Mouse (Mus musculus): ENCODE data around the gene Ccl25. TPM values are rescaled to one million over a fixed set of nuclear protein-coding genes. Genes with fewer than 3 reads are reported as not detected.
A peak's percentile ranks its signal among the peaks of the same experiment; 100 is the strongest.

The Ccl25 gene
- 811 and 840 TPM in 2 replicates for polyA plus RNA-seq (2015; fragmentation: Nextera tagmentation; extraction: Ambion mirVana)

DNA sequence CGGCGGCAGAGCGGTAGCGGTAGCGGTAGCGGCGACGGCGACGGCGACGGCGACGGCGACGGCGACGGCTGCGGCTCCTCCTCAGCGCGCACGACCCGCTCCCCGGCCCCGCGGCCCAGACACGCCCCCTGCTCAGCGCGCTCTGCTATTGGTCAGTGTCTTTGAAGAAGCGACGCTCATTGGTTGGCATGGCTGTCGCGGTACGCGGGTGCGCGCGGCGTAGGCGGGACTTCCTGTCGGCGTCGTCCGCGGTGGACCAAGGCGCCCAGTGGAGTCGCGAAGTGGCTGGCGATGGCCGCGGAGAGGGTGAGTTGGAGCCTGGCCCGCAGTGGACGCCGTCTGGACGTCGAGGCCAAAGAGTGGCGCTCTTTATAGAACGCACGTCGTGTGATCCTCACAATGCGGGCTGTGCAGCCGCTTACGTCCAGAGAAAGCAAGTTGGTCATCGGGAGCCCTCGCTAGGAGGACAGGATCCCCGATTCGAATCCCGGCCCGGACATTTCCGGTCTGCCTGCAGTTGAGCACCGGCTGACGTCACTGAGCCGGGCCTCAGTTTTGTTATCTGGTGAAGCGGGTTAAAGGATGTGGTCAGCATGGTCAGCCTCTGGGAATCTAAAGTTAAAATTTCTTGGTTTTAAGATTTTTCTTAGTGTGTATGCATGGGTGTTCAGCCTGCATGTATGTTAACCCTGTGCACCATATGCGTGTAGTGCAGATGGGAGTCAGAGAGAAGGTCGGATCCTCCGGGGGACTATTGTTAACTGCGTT, at the start of gene Ccl25, which contains the start of gene Elavl1:
Ccl25 (plus strand) TSS at position 228 of the 768 bp plus-strand sequence.
Elavl1 (minus strand) TSS at position 431 of the 768 bp plus-strand sequence.
- DNase-seq (ENCODE audit: low spot score): peak; percentile 95

GRCm38 (mm10) chr8:4275275-4276110, 49.5 kb upstream of the Ccl25 start, which contains the start of gene Timm44:
Timm44 (minus strand) TSS chr8:4275913.
- DNase-seq (ENCODE audit: low spot score): peak; percentile 93

DNA sequence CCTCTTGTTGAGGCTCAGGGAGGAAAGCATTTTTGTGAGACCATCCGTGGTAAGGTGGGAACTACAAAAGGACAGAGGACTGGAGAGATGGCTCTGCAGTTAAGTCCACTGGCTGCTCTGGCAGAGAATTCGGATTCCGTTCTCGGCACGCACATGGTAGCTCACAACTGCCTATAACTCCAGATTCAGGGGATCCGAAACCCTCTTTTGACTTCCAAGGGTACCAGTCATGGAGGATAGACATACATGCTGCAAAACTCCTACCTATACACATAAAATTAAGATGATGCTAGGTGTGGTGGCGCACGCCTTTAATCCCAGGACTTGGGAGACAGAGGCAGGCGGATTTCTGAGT, 48.9 kb upstream of the Ccl25 start:
- no peak for DNase-seq (ENCODE audit: low spot score)

DNA sequence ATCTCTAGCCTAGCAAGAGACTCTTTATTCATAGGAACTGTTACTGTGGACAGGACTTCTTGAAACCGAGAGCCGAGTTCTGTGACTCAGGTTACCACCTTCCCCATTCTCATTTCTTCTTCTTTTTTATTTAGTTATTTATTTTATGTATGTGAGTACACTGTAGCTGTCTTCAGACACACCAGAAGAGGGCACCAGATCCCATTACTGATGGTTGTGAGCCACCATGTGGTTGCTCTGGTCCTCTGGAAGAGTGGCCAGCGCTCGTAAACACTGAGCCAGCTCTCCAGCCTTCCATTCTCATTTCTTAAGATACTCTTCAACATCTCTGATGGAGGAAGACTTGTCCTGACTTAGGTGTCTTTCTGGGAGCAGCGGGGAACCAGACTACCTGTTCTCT, 32.3 kb upstream of the Ccl25 start:
- no peak for DNase-seq (ENCODE audit: low spot score)

DNA sequence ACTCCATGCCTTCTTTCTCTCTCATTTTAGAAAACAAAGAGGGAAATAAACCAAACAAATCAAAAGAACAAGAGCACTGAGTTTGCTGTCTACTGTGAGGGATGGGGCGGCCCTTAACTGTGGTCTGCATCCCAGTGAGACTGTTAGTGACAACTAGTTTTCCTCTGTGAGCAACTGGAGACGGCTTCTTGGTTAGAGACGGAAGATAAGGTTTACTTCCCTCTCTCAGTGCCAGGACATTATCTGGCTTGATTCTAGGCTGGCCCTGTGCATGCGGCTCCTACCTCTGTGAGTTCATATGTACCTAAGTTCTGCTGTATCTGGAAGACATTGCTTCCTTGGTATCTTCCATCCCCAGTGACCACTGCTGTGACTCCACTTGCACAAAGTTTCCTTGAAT, 27.2 kb upstream of the Ccl25 start:
- DNase-seq (ENCODE audit: low spot score): no peak

DNA sequence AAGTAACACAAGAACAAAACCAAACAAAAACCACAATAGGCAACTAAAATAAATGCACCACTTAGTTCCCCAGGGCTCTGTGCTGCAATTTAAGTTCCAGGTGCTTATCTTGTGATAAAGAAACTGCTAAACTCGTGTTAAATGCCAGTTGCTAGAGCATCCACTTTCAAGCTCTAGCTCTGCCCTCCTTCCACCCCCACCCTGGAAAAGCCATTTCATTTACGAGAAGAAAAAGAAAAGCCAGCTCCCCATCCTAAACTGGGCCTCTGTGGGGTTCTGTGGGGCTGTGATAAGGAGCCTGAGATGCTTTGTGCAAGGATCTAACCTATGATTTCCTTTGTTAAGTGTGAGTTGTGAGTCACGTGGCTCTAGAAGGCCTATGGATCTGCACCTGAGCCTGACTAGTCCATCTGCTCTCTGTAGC, 20.9 kb upstream of the Ccl25 start:
- no peak for DNase-seq (ENCODE audit: low spot score)

DNA sequence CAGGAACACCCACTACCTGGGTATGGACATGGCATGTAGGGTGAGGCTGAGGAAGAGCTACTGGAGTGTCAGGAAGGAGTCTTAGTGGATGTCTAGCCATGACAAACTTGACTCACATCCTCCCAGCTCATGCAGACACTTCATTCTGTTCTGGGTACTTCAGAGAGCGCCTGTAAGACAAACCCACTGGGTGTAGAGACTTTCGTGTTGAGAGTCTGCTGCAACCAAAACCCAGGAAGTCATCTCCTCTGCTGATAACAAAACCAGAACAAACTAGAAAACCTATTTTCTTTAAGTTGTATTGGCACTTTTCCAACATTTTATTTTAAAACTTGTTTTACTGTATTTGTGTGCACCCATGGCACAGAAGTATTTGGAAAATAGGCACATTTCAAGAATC, 19.2 kb upstream of the Ccl25 start:
- no peak for DNase-seq (ENCODE audit: low spot score)

DNA sequence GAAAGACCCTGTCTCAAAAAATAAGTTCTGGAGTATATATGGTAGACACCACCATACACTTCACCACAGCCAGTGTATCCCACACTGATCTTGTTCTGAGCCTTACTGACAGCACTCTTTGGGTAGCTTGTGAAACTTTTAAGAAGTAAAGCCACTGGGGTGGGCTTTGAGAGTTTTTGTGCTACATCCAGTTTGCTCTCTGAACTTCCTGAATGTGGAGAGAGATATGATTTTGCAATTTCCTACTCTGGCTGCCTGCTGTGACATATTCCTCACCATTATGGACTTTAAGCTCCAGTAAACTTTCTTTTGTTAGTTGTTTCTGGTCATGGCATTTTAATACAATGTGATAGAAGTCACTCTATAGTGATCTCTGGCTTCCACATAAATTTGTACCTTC, 12.9 kb upstream of the Ccl25 start:
- DNase-seq (ENCODE audit: low spot score): no peak

DNA sequence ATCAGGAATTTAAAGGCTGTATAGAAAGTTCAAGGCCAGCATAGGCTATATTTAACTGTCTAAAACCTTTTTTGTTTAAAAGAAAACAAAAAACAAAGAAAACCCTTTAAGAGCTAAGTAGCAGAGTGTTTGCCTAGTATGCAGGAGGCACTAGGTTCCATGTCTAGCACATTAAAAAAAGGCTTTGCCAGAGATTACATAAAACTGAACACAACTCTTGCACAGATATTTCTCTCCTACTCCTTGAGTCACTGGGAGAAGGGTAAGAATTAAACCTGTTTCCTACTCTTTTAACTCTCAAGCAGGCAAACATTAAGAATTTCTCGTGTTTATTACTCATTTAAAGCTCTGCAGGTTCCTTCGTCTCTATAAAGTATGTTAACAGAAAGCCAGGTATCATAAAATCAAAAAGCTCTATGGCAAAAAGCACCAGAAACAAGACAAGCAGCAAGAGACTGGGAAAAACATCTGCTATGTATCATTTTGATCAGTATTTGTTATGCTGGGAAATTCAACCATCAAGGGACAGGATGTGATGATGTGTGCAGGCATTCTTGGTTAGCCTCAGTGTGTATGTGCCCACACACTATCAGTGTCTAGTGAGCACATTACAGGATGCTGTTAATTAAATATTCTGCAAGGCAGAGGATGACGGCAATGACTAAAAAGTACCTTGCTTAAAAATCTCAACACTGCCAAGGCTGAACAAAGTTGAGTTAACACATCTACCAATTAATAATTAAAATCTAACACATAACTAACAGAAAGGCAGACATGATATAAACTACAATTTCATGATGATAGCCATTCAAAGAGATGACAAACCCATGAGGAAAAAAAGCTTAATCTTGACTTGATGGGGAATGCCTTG, 11.5 kb upstream of the Ccl25 start:
- peak; percentile 23 for DNase-seq (ENCODE audit: low spot score)

DNA sequence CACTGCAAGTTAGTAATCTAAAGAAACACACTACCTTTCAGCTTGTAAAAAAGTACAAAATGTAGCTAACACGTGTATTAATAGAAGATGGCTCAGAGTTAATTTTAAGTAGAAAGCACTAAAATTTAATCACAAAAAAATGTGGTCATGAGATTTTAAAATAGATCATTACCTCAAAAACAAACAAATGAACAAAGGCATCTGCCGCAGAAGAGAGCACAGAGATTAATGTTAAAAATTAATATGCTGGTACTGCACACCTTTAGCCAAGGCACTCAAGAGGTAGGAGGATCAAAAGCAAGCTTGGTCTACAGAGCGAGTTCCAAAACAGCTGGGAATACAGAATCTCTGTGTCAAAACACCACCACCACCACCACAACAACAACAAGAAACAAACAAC, 10.2 kb upstream of the Ccl25 start:
- DNase-seq (ENCODE audit: low spot score): no peak

- no peak for DNase-seq (ENCODE audit: low spot score)
Measured at GRCm38 (mm10) chr8:4318124-4318523, 6.9 kb upstream of the Ccl25 start.

GRCm38 (mm10) chr8:4318796-4319572, 6.0 kb upstream of the Ccl25 start:
- DNase-seq (ENCODE audit: low spot score): no peak

- DNase-seq (ENCODE audit: low spot score): no peak
Measured at GRCm38 (mm10) chr8:4319573-4319872, 5.5 kb upstream of the Ccl25 start.

- no peak for DNase-seq (ENCODE audit: low spot score)
Measured at GRCm38 (mm10) chr8:4320404-4320803, 4.6 kb upstream of the Ccl25 start.

DNA sequence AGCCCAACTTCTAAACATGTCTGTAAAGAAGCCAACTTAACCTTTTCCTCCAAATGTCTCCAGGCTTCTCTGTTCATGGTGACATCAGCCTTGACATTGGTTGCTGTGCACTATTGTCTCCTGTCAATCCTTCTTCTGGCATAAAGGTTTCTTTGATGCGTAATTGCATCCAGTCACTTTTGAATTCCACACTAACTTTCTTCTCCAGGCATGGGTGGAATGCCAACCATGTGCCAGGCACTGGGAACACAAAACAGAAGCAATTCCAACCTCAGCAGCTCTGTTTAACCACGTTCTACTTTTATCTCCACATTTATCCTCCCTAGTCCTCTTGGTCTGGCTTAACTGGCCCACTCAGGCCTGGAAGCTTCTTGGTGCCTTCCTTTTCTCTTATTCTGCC, 4.0 kb upstream of the Ccl25 start:
- DNase-seq (ENCODE audit: low spot score): no peak

- DNase-seq (ENCODE audit: low spot score): peak; percentile 87
Measured at GRCm38 (mm10) chr8:4322470-4322869, 2.5 kb upstream of the Ccl25 start.

GRCm38 (mm10) chr8:4323917-4324316, 1.1 kb upstream of the Ccl25 start:
- no peak for DNase-seq (ENCODE audit: low spot score)

DNA sequence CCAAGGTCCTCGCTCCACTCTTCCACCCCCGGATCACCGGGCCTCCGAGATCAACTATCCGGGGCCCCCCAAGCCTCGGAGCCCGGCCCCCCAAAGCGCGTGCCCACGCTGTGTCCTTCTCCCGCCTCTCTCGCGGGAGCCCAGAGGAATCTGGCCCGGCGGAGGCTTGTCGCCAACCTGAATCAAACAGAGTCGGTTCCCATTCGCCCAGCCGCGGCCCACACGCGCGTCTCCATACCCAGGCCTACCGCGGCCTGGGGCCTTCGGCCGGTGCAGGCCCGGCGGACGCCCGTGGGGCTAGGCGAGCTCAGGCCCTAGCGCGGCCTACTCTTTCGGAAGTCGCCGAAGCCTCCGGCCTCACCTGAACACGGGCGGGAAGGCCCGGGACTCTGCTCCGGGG, 485 bp upstream of the Ccl25 start:
- DNase-seq (ENCODE audit: low spot score): no peak

DNA sequence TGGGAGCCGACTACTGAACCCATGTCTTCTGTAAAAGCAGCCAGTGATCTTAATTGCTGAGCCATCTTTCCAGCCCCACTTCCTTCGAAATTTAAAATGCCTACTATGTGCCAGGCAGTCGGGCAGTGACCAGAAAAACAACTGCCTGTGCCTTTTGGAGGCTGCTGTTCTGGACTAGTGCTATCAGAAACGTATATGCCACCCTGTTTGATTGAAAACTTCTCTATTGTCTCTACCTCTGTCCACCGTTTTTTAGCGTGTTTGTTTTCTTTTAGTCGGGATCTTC, 684 bp downstream of the Ccl25 start:
- DNase-seq (ENCODE audit: low spot score): no peak

DNA sequence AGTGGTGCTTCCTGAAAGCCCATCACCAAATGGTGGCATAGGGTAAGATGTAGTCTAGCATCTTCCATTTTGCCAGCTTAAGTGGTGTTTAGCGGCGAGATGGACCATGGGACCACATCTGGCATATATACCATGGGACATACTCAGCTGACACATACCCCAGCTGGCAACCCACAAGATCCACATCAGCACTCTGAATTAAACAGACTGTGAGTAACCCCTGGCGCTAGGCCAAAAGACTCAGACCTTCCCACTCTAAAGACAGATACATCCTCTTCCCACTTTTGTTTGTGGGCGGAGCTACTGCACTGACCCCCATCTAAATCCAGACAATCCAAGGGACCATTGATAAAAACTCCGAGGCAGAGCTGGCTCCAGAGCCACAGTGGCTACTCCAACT, 4.0 kb downstream of the Ccl25 start:
- no peak for DNase-seq (ENCODE audit: low spot score)

- no peak for DNase-seq (ENCODE audit: low spot score)
Measured at GRCm38 (mm10) chr8:4333966-4334365, 9.0 kb downstream of the Ccl25 start.

All from thymus, postnatal 0 days (tissue).